Comparison of ENCODE assay signal across 10 mouse cellular contexts in the genomic region with DNA sequence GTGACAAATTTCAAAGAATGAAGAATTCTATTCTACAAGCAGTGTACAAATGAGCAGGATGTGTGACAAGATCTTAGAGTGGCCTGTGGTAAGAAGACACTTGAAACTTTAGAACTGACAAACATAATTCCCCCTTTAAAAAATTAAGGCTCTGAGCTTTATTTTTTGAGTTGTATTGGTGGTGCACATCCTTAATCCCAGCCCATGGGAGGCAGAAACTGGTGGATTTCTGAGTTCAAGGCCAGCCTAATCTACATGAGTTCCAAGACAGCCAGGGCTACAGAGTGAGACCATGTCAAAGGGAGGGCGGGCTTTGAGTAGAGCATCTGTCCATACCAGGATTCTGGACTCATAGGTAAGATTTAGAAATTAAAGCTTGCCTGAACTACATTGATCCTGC. TPM values are rescaled to one million over a fixed set of nuclear protein-coding genes. Genes with fewer than 3 reads are reported as not detected.
DNase-seq lines count a peak whose midpoint lies in the region; ATAC-seq and TF ChIP-seq lines count a peak whose summit lies in the region.
"Had no signal": no experiment of that assay in that cellular context is flagged by ENCODE, and none has a peak within 500 bp of the region (broad histone marks: within the 10 kb centered on the region; RNA-seq: fewer than 3 reads in every experiment).

No protein-coding gene starts in this region.

- H3K4me3 ChIP-seq in neural tube, embryonic 12.5 days = no peak overlapping the region
- peak overlapping the region; percentile 92 to 98; a peak in 3 of 4 replicates for H3K4me3 ChIP-seq in liver, embryonic 14.5 days (ENCODE audit: insufficient read depth in 1 of 2, low read depth in 2 of 2, low read length in 2 of 2)

- H3K4me1 ChIP-seq in neural tube, embryonic 12.5 days = peaks cover 16% of the 10 kb centered on the region
- H3K4me1 ChIP-seq in liver, embryonic 14.5 days (replicated peaks; ENCODE audit: control insufficient read depth in 2 of 2, insufficient read depth in 2 of 2, low read length in 1 of 2) = peaks cover 16% of the 10 kb centered on the region in 2 experiments

- H3K36me3 ChIP-seq in neural tube, embryonic 12.5 days = no peaks in the 10 kb centered on the region
- no peaks in the 10 kb centered on the region; the same call in 1 of the 2 replicates for H3K36me3 ChIP-seq in liver, embryonic 14.5 days (replicated peaks; ENCODE audit: control insufficient read depth, insufficient read depth, low read depth)

- H3K27me3 ChIP-seq in neural tube, embryonic 12.5 days (replicated peaks) = no peaks in the 10 kb centered on the region
- H3K27me3 ChIP-seq in liver, embryonic 14.5 days (ENCODE audit: control insufficient read depth, insufficient read depth, low read length) = no peaks in the 10 kb centered on the region

- TF ChIP-seq CTCF in liver, embryonic 14.5 days (IDR thresholded peaks at IDR 0.05; ENCODE audit: low read depth) = no peak

- no peak for ATAC-seq in cerebellum, adult (ENCODE audit: insufficient number of reproducible peaks, low FRiP score, low TSS enrichment)
- no peak for ATAC-seq in neural tube, embryonic 12.5 days (ENCODE audit: low FRiP score, low read depth)
- ATAC-seq in liver, embryonic 14.5 days (ENCODE audit: insufficient read depth) = no peak
- ATAC-seq in megakaryocyte progenitor cell, adult 5-6 weeks (replicated peaks; ENCODE audit: poor library complexity) = no peak

- peak; percentile 26 for DNase-seq in cerebellum, adult 9-10 months
- DNase-seq in neural tube, embryonic 10.5 days (ENCODE audit: extremely low spot score, low spot score) = no peak
- DNase-seq in liver, embryonic 14.5 days (ENCODE audit: low read depth in 3 of 3, low spot score in 3 of 3) = no peak
- no peak for DNase-seq in left cerebral cortex, adult 11 months (ENCODE audit: low spot score)
- no peak for DNase-seq in layer of hippocampus, postnatal 14 days (ENCODE audit: low spot score in 2 of 2)
- DNase-seq: adrenal gland, postnatal 36 days; lung, postnatal 36 days had no signal

- no peak overlapping the region for H3K9ac ChIP-seq in neural tube, embryonic 12.5 days
- H3K9ac ChIP-seq in liver, embryonic 14.5 days (replicated peaks) = peak overlapping the region; percentile 95

- no peak overlapping the region for H3K27ac ChIP-seq in neural tube, embryonic 12.5 days
- H3K27ac ChIP-seq in liver, embryonic 14.5 days = no peak overlapping the region

- H3K9me3 ChIP-seq in neural tube, embryonic 12.5 days = no peaks in the 10 kb centered on the region
- no peaks in the 10 kb centered on the region for H3K9me3 ChIP-seq in liver, embryonic 14.5 days (ENCODE audit: control insufficient read depth, low read length)

- WGBS in neural tube, embryonic 12.5 days = 91% methylated on average over 1 of the region's 1 CpGs
- 59% methylated on average over 1 of the region's 1 CpGs for WGBS in liver, embryonic 14.5 days (ENCODE audit: insufficient replicate concordance)

- H3K4me2 ChIP-seq in neural tube, embryonic 12.5 days (replicated peaks) = peak overlapping the region; percentile 72
- peak overlapping the region; percentile 84 for H3K4me2 ChIP-seq in liver, embryonic 14.5 days (ENCODE audit: low read depth)

- no peak for TF ChIP-seq EP300 in liver, embryonic 14.5 days (IDR thresholded peaks at IDR 0.05; ENCODE audit: low read depth)

RNA-seq across cellular contexts. Expression of a gene that starts 30.7 kb away (rescaled TPM):
- 31.0 and 31.7 TPM in 2 replicates for polyA plus RNA-seq in neural tube, embryonic 12.5 days (2016; fragmentation: Nextera tagmentation; extraction: Ambion mirVana)
- 16.5 and 18.4 TPM in 2 replicates for polyA plus RNA-seq in liver, embryonic 14.5 days (2012; rRNA removed)
- polyA plus RNA-seq in liver, embryonic 14.5 days (2014; fragmentation: Nextera tagmentation; extraction: Ambion mirVana) = 17.7 and 19.2 TPM in 2 replicates
- total RNA-seq in megakaryocyte progenitor cell, adult 5-6 weeks (2015) = 57.1 and 64.4 TPM in 2 replicates
- total RNA-seq in megakaryocyte progenitor cell, adult 5-6 weeks (2017) = 71.4 and 85.8 TPM in 2 replicates
- total RNA-seq in layer of hippocampus, postnatal 14 days (2021) = 10 to 100 TPM; 41.2 to 41.6 TPM

RNA-seq across cellular contexts. Expression of a gene that starts 56.3 kb away (rescaled TPM):
- 0.78 and 1.1 TPM in 2 replicates for polyA plus RNA-seq in neural tube, embryonic 12.5 days (2016; fragmentation: Nextera tagmentation; extraction: Ambion mirVana)
- 0.02 and 0.08 TPM in 2 replicates for polyA plus RNA-seq in liver, embryonic 14.5 days (2012; rRNA removed)
- 0.04 TPM in 1 of 2 replicates, not detected in the other for polyA plus RNA-seq in liver, embryonic 14.5 days (2014; fragmentation: Nextera tagmentation; extraction: Ambion mirVana)
- 0.24 and 0.44 TPM in 2 replicates for total RNA-seq in megakaryocyte progenitor cell, adult 5-6 weeks (2015)
- 0.03 and 0.08 TPM in 2 replicates for total RNA-seq in megakaryocyte progenitor cell, adult 5-6 weeks (2017)
- 10 to 100 TPM; 23.9 to 29.7 TPM for total RNA-seq in layer of hippocampus, postnatal 14 days (2021)

Comparison
In these comparisons a context has a peak if more than half of its experiments do, and no peak if none do; other contexts are left out.
1. RNA of a gene that starts 56.3 kb away (total RNA-seq): 23.9 to 29.7 TPM in layer of hippocampus, postnatal 14 days; 0.03 to 0.44 TPM in megakaryocyte progenitor cell, adult 5-6 weeks; every median in the first group is over 10 times any median in the second.